Mouse (Mus musculus) CD4-positive, CD25-positive, alpha-beta regulatory T cell, adult 2 months (primary cell): ENCODE data around the gene Mad2l2.

Source experiments
- DNase-seq: peaks from one replicate; pipeline ENCODE4 v3.0.0-alpha.2; 2012; ENCODE audit warnings: low read depth, low spot score

Mad2l2 gene

GRCm38 (mm10) chr4:148107621-148108291 is 22.4 kb upstream of the Mad2l2 start:
- DNase-seq: no peak

DNA sequence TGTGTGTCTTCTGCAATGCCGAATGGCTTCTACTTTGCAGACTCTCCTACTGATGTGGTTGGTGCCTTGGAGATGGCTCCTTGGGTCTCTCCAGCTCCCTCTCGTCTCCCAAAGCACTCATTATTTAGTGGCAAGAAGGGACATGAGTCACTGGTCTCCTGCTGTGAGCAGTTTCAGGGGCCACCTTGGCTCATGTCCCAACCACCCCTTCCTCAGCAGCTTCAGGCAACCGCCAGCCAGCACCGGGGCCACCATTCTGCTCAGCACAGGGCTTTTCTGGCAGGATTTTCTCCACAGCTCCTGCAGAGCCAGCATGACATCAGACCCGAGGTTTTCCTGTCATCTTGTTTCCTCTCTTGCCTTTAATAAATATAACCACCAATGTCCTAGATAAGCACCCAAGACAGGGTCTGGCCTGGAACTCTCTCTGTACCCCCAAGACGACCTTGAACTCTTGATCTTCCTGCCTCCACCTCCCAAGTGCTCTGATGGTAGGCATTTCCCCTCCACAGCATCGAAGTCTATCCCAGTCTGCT is 21.6 kb upstream of the Mad2l2 start:
- no peak for DNase-seq

DNA sequence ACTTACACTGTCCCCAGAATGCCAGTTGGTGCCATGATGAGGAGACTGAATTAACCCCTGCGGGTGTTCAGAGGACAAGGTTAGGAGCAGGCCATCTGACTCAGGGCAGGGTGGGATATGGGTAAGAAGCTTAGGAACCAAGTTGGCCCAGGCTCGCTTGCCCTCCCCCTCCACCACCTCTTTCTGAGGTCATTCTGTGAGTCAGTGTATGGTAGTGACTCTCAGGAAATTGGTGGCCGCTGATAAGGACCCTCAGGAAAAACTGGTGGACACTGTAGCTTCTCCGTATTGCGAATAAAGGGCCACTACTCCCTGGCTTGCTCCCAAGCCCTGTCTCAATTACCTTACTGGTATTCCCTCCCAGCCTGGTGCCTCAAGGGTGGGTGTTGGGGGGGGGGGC is 21.0 kb upstream of the Mad2l2 start:
- no peak for DNase-seq

DNA sequence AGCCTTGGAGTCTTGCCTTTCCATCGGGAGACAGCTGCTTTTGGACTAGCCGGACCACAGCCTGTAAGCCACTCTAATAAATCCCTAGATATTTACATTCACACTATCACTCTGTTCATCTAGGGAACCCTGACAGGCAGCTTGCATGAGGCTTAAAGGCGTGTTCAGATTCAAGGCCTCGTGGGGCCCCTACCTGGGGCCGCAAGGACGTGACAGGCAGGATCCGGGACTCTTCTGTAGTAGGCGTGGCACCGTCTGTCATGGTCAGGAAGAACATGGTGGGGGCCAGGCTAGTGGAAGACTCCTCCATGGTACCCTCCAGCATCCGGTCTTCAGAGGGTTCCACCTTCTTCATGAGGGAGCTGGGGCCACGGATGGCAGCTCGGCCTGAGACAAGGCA is 17.7 kb upstream of the Mad2l2 start:
- no peak for DNase-seq

- peak; percentile 92 for DNase-seq
These were observed 15.3 kb upstream of the Mad2l2 start for GRCm38 (mm10) chr4:148114758-148115391.

DNA sequence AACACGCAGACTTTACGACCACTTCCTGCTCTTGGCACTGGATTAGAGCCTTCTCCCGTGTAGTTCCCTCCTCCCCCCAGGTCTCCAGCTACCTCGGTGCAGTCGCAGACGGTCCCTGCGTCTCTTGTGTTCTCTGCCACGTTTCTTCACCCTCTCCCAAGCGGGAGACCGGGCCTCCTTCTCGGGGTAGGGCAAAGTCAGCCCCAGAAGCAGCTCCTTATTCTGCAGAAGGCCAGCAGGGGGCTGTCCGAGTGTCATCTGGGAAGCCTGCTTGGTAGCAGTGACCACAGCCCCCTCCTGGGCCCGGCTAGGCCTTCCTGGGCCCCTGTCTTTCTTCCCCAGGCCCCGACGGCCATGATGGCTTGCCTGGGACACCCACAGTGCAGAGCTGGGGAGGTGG is 14.7 kb upstream of the Mad2l2 start:
- peak; percentile 64 for DNase-seq

GRCm38 (mm10) chr4:148116657-148117056 is 13.5 kb upstream of the Mad2l2 start:
- peak; percentile 43 for DNase-seq

DNA sequence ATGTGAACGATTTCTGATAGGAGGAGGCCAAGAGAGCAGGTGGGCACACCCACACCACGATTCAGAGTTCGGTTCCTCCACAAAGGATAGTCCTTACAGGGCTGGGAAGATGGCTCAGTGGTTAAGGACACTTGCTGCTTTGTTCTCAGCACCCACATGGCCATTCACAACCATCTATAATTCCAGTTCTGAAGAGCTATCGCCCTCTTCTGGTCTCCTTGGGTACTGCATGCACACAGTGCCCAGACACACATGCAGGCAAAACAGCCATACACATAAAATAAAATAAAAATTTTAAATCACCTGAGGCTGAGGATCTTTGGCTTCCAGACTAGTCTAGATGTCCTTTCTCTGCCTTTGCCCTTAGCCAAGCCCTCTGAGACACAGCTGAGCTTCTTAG is 12.8 kb upstream of the Mad2l2 start:
- peak; percentile 45 for DNase-seq

DNA sequence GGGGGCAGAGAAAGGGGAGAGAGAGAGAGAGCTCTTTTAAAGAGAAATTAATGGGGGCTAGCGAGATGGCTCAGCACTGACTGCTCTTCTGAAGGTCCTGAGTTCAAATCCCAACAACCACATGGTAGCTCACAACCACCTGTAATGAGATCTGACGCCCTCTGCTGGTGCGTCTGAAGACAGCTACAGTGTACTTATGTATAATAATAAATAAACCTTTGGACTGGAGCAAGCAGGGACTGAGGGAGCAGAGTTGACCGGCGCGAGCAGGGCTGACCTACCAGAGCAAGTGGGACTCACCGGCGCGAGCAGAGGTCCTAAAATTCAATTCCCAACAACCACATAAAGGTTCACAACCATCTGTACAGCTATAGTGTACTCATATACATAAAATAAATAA is 10.6 kb upstream of the Mad2l2 start:
- DNase-seq: peak; percentile 21

DNA sequence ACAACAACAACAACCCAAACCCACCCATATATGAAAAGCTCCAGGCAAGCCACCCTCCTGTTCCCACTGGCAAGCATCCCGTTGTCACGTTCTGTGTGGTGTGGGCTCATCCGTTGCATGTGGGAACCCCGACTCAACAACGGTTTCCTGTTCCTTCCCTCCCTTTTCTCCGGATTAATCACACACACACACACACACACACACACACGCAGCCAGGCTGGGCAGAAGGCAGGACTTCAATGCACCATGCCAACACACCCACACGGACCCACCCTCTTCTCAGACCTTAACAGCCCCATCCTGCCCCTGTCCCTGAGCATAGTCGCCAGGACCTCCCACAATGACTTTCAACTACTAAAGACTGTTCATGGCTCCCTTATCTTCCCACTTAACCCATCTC is 9.6 kb upstream of the Mad2l2 start:
- DNase-seq: no peak

- DNase-seq: no peak
These were observed 8.8 kb upstream of the Mad2l2 start for GRCm38 (mm10) chr4:148121362-148121761.

GRCm38 (mm10) chr4:148121982-148122693 is 8.0 kb upstream of the Mad2l2 start:
- DNase-seq: no peak

- no peak for DNase-seq
These were observed 7.5 kb upstream of the Mad2l2 start for GRCm38 (mm10) chr4:148122694-148123066.

DNA sequence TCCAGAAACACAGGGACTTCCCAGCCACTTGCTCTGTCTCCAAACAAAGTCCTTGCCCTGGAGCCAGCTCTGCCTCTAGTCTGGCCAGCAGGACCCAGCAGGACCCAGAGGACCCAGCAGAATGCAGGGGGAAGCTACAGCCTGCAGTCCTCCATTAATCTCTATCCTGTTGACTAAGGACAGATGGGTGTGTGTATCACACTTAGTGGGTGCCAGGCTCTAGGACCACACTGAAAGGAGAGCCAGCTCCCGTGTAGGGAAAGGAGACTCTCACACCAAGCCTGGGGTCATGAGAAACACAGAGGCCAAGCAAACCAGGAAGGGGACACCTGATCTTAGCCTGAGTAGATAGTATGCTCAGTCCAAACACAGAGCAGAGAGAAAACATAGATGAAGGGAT is 1.9 kb upstream of the Mad2l2 start:
- DNase-seq: no peak

DNA sequence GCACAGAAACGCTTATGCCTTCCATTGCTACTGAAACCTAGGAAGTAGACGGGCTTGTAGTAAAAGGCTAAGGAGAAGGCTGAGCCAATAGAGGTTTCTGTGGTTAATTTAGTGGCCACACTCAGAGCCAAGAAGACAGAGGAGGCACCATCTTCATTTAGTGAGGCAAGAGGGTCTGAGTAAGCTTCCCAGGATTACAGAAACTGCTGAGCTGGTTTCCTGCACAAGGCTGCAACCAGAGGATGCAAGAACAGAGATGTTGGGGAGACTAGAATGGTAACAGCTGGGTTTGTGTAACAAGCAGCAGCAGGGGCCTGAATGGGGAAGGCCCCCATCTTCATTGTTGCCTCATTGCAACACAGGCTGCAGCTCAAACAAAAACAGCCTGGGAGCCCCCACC is 1.5 kb upstream of the Mad2l2 start:
- no peak for DNase-seq

GRCm38 (mm10) chr4:148130561-148131413 is 603 bp downstream of the Mad2l2 start, which contains the start of gene Draxin:
Gene Draxin, minus strand, starts transcription at chr4:148130698.
- no peak for DNase-seq

GRCm38 (mm10) chr4:148131497-148132081 is 1.4 kb downstream of the Mad2l2 start:
- no peak for DNase-seq

DNA sequence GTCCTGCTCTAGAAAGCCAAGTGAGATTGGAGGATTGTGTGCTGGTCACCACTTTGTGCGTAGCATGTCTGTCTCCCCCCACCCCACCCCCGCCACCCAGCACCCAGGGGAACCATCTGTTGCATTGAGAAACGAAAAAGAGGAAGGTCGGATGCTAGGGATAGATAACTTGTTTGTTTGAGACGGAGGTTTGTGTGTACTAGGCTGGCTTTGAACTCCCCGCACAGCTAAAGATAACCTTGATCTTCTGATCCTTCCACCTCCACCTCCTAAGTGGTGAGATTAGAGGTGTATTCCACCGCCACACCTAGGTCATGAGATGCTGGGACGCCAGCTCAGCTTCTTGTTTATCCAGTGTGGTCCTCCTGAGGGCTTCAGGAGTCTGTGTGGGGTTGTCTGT is 4.8 kb downstream of the Mad2l2 start:
- no peak for DNase-seq

GRCm38 (mm10) chr4:148137503-148137902 is 7.3 kb downstream of the Mad2l2 start:
- DNase-seq: no peak

GRCm38 (mm10) chr4:148139767-148140097 is 9.5 kb downstream of the Mad2l2 start:
- DNase-seq: no peak
